Mouse (Mus musculus) liver, embryonic 18 days (tissue): ENCODE results near the gene Tmem198b. TPM values are rescaled to one million over a fixed set of nuclear protein-coding genes. Genes with fewer than 3 reads are reported as not detected.

Source experiments
- polyA plus RNA-seq: library from polyadenylated mRNA; depleted of rRNA; stranded (reverse); fragments of >200 nt; gene quantifications from 2 replicates; pipeline ENCODE4 v1.2.3, GENCODE M21; 2012; rRNA removed

The Tmem198b gene
- polyA plus RNA-seq: 2.8 and 3.0 TPM in 2 replicates

DNA sequence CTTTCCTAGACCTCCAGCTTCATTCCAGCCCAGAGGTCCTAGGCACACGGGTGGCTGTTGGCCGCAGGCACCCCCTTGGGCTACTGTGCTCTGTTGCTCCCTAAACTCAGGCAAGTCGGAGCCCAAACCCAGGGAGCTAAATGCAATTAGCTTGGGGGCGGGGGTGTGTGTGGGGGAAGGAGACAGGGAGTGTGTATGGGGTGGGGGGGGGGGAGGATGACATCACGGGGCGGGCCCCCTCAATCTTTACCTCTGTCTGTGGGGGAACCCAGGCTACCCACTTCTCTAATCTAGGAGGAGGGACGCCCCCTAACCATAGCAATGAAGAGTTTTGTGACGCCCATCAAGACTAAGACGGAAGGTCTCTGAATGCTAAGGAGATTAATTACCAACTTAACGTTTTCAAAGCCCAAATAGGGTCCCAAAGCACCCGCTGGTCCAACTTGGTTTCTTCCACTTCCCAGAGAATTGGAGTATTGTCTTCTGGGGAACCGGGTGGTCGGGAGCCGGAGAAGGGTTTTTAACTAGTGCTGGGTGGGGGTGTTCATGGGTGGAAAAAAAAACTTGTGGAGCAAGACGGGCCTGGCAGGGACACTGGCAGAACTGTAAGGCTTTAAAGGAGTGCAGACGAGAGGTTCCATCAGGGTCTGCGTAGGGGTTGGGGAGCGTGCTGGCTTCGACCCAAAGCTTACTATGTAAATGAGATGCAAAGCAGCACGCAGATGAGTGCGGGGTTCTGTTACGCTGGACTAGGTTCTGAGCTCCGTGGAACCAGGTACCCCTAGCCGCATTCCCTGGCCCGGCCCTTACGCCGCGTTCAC is at the start of gene Tmem198b:
TSS of gene Tmem198b (minus strand) at position 100 of the 821 bp plus-strand sequence.

DNA sequence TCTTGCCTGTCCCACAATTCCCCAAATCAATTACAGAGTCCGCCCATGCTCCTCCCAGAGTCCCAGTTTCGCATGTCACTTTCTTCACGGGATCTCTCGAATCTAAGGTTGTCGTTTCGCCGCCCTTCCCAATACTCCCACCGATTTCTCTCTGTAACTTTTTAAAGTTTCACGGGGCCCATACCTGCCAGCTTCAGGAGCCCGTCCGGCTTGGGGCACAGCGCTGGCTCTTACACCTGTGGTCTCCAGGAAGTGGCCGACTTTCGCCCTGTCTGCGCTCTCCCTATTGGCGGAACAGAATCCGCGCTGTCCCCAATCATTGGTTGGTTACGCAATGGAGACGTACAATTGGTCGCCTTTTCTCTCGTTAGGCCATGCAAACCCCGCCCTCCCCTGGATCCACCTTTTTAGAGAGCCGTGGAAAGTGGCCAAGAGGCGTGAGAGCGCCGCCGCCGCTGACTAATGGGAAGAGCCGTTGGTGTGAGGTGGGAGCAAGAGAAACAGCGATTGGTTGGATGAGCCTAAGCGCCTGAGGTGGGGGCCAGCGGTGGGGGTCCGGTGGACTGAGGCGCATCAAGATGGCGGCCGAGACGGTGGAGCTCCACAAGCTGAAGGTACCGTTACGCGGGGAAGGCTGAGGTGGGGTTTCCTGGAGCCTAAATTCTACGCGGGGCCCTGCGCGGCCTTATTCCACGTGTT is 17.3 kb upstream of the Tmem198b start, which contains the start of gene Ormdl2:
TSS of gene Ormdl2 (minus strand) at position 288 of the 699 bp plus-strand sequence.

DNA sequence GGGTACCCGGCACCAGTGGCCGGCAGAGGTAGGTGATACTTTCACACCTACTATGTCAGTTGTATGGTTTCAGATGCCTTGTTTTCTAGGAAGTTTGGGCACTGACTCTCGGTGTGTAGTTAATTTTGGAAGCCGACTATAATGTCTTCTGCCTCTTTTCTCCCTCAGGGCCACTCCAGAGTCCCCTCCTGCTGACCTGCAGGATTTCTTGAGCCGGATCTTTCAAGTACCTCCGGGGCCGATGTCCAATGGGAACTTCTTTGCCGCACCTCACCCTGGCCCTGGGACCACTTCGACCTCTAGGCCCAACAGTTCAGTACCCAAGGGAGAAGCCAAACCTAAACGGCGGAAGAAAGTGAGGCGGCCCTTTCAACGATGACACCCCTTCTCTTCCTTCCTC is 12.9 kb upstream of the Tmem198b start, which contains the start of gene Sarnp:
TSS of gene Sarnp (plus strand) at position 301 of the 400 bp plus-strand sequence.

DNA sequence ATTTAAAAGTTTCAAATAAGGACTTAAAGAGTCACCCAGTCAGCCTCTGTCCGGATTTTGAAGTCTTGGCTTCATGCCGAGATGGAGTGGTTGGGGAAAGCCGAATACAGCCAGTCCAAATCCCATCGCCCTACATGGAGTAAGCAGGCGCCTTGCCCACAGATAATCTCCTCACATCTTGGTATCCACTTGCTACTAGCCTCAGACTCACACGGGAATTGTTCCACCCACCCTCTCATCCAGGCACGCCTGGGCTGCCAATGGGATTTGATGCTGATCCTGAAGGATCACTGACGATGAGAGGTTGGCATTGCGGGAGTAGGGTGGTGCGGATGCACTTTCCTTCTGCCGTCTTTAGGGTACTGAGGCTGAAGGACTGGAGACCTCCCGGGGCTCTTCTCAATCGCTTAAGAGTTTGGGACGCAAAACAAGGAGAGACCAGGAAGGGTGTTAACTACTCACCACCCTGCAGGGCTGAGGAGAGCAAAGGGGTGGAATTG is 349 bp downstream of the Tmem198b start, which contains the start of gene Dnajc14:
TSS of gene Dnajc14 (plus strand) at position 292 of the 500 bp plus-strand sequence.

GRCm38 (mm10) chr10:128790398-128791124 is 13.6 kb downstream of the Tmem198b start, which contains the start of gene Mmp19:
TSS of gene Mmp19 (plus strand) at chr10:128790910.

Other genes with a start within 250 kb of the Tmem198b start
- 67.0 and 72.0 TPM in 2 replicates for gene Pa2g4, start 238.4 kb downstream of the Tmem198b start, polyA plus RNA-seq
- gene Erbb3, start 214.7 kb downstream of the Tmem198b start, polyA plus RNA-seq: 7.5 and 8.2 TPM in 2 replicates
- gene Rps26, start 177.6 kb downstream of the Tmem198b start, polyA plus RNA-seq: 667 and 775 TPM in 2 replicates
- gene Ikzf4, start 158.4 kb downstream of the Tmem198b start, polyA plus RNA-seq: 0.72 and 1.2 TPM in 2 replicates
- gene Suox, start 130.3 kb downstream of the Tmem198b start, polyA plus RNA-seq: 6.8 and 8.7 TPM in 2 replicates
- 32.7 and 34.3 TPM in 2 replicates for gene Rab5b, start 108.1 kb downstream of the Tmem198b start, polyA plus RNA-seq
- 0.49 and 0.59 TPM in 2 replicates for gene Pmel, start 100.2 kb downstream of the Tmem198b start, polyA plus RNA-seq
- 31.5 and 32.7 TPM in 2 replicates for gene Cdk2, start 99.3 kb downstream of the Tmem198b start, polyA plus RNA-seq
- gene Dgka, start 59.5 kb downstream of the Tmem198b start, polyA plus RNA-seq: 4.4 and 4.6 TPM in 2 replicates
- 15.6 and 15.9 TPM in 2 replicates for gene Pym1, start 56.5 kb downstream of the Tmem198b start, polyA plus RNA-seq
- gene Mmp19, start 13.5 kb downstream of the Tmem198b start, polyA plus RNA-seq: 11.1 and 11.9 TPM in 2 replicates
- gene Dnajc14, start 308 bp downstream of the Tmem198b start, polyA plus RNA-seq: 6.7 and 6.8 TPM in 2 replicates
- 46.5 and 49.9 TPM in 2 replicates for gene Sarnp, start 13.0 kb upstream of the Tmem198b start, polyA plus RNA-seq
- 54.1 and 59.0 TPM in 2 replicates for gene Ormdl2, start 17.3 kb upstream of the Tmem198b start, polyA plus RNA-seq
- gene Gdf11, start 87.3 kb upstream of the Tmem198b start, polyA plus RNA-seq: 0.09 and 0.11 TPM in 2 replicates
- gene Cd63, start 96.6 kb upstream of the Tmem198b start, polyA plus RNA-seq: 56.7 and 68.3 TPM in 2 replicates
- gene Rdh5, start 118.5 kb upstream of the Tmem198b start, polyA plus RNA-seq: 23.6 and 27.6 TPM in 2 replicates
- gene Bloc1s1, start 119.7 kb upstream of the Tmem198b start, polyA plus RNA-seq: 126 and 132 TPM in 2 replicates
- gene Itga7, start 129.4 kb upstream of the Tmem198b start, polyA plus RNA-seq: 0.36 and 0.44 TPM in 2 replicates
- 0.27 and 0.96 TPM in 2 replicates for gene Mettl7b, start 156.6 kb upstream of the Tmem198b start, polyA plus RNA-seq
- gene Olfr9, start 185.1 kb upstream of the Tmem198b start, polyA plus RNA-seq: not detected in 2 replicates
- not detected in 2 replicates for gene Olfr763, start 206.4 kb upstream of the Tmem198b start, polyA plus RNA-seq
- gene Olfr764-ps1, start 235.5 kb upstream of the Tmem198b start, polyA plus RNA-seq: not detected in 2 replicates
- not detected in 2 replicates for gene Olfr765, start 245.6 kb upstream of the Tmem198b start, polyA plus RNA-seq